Mouse (Mus musculus) bone marrow, adult 2 months (tissue): ENCODE measurements around the gene Akap11.

Source experiments
- CTCF ChIP-seq: fragments of 200-500 bp; IDR thresholded peaks from 2 replicates; pipeline ENCODE4 v1.5.1; 2011; ENCODE audit warnings: low read length, control low read depth; ENCODE audit not compliant: control insufficient read depth, insufficient read depth
- POLR2A ChIP-seq: fragments of 200-500 bp; IDR thresholded peaks from 2 replicates; pipeline ENCODE4 v1.6.1; 2011; ENCODE audit warnings: low read depth, mild to moderate bottlenecking, control low read depth, low read length, borderline replicate concordance; ENCODE audit not compliant: control insufficient read depth

- TF ChIP-seq POLR2A (no peak), CTCF (no peak)
These were observed 81.6 kb downstream of the Akap11 start for GRCm38 (mm10) chr14:78454970-78455369.
